Comparison of ENCODE assay signal across 1 mouse cellular context in the genomic region with DNA sequence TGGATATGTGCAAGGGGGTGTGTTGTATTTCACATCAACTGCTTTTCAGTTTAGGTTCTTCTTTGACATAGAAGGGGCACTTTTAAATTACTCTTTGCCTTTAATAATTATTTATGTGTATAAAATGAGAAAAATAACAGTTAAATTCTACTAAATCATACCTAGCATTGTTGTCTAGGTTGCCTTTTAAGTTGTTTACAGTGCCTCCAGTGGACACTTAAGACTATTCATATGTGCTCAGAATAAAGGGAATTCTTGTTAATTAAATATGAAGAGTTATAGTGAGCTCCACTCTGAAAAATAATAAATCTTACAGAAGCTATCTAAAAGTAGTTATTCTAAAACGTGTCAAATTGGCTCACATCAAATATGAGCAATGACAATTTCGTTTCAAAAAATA.
TF ChIP-seq lines count a peak whose summit lies in the region.

No protein-coding gene starts in this region.

TF ChIP-seq in MEL, 35 proteins besides CTCF, POLR2A, EP300 and RAD21 (continued from another document):
- TF ChIP-seq TAL1 (IDR thresholded peaks at IDR 0.05; ENCODE audit: low read length) (no peak), TBP (IDR thresholded peaks at IDR 0.05; ENCODE audit: low read depth, low read length) (no peak), POLR2AphosphoS5 (IDR thresholded peaks at IDR 0.05; ENCODE audit: borderline replicate concordance, low read depth, low read length) (no peak)
